Mouse (Mus musculus): ENCODE measurements around the gene Ndufa9.

Gene Ndufa9

GRCm38 (mm10) chr6:126848712-126849704 lies at the start of gene Ndufa9:
Ndufa9 (minus strand) TSS chr6:126849136.
- DNase-seq, result peak; percentile 92 to 98

DNA sequence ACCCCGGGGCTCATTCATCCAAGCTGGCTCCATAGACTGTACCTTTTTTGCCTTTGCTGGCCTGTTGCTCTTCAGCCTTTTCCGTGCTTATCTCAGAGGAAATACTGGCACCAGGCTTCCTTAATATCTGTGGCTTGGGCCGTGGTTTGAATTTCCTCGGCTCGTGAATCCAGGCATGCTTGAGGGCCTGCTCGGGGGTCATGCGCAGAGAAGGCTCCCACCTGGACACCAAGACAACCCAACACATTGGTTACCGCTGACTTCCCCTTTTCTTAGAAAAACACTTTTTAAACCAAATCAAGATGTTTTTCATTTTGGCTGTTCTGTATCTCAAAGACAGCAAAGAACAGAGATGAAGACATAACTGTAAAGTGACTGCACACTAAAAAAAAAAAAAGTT lies 28.2 kb upstream of the Ndufa9 start:
- no peak for DNase-seq

- DNase-seq, result no peak
Measured at GRCm38 (mm10) chr6:126852881-126853280, 3.9 kb upstream of the Ndufa9 start, which contains the start of gene Akap3. Akap3 (plus strand) TSS chr6:126853098.

- DNase-seq, result no peak
Measured at GRCm38 (mm10) chr6:126836628-126837027, 12.3 kb downstream of the Ndufa9 start.

GRCm38 (mm10) chr6:126823087-126823486 lies 25.8 kb downstream of the Ndufa9 start:
- no peak for DNase-seq

- no peak for DNase-seq
Measured at GRCm38 (mm10) chr6:126816338-126816737, 32.6 kb downstream of the Ndufa9 start.

- no peak for DNase-seq
Measured at GRCm38 (mm10) chr6:126815206-126815750, 33.7 kb downstream of the Ndufa9 start.

DNA sequence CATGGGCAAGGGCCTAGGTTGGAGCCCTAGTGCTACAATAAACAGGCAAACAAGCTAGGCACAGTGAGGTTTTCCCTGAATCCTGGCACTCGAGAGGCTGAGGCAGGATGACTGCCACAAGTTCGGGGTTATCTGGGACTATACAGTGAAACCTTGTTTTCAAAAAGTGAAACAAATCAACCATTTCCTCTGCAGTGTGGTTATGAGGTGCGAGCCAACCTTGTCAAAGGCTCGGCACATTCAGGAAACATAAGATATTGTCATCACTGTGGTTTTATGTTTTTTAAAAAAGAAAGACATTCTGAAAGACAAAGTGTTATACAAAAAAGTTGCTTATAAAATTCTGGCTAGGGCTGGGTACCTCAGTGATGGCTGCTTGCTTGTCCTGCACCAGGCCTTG lies 37.5 kb downstream of the Ndufa9 start:
- DNase-seq, result no peak

GRCm38 (mm10) chr6:126808561-126808960 lies 40.4 kb downstream of the Ndufa9 start:
- DNase-seq, result no peak

DNA sequence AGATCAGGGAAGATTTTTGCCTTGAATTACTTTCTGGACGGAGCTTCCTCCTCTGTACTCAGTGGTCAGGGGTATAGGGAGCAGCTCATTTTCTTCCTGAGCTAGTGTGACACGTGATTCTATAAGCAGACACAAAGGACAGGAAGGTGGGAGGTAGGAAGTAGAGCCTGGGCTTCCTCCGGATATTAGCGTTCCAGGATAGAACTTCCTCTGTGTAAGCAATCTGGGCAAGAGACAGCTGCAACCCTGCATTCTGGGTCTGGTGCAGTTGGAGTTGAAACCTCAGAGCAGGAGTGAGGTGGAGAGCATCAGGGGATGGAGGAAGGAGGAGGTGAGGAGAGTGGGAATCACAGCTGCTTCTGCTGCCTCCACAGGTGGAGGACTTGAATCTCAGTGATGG lies 40.8 kb downstream of the Ndufa9 start:
- no peak for DNase-seq

GRCm38 (mm10) chr6:126806783-126807182 lies 42.2 kb downstream of the Ndufa9 start:
- DNase-seq, result no peak

GRCm38 (mm10) chr6:126802946-126803345 lies 46.0 kb downstream of the Ndufa9 start:
- DNase-seq, result no peak

DNA sequence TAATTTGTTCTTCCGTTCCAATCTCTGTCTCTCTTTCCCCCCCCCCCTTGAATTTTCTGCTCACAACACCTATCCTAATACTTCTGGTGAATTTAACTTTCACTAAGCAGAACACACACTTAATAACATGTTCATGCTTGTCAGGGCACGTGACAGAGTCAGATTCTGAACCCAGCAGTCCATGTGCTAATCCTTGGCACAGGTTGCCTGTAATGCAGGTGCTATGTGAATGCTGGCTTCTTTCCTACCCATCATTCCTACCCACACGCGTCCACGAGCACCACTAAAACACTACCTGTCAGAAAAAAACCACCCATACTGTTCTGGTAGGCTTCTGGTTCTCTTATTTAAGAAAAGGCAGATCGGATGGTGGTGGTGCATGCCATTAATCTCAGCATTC lies 54.2 kb downstream of the Ndufa9 start:
- DNase-seq, result no peak

DNA sequence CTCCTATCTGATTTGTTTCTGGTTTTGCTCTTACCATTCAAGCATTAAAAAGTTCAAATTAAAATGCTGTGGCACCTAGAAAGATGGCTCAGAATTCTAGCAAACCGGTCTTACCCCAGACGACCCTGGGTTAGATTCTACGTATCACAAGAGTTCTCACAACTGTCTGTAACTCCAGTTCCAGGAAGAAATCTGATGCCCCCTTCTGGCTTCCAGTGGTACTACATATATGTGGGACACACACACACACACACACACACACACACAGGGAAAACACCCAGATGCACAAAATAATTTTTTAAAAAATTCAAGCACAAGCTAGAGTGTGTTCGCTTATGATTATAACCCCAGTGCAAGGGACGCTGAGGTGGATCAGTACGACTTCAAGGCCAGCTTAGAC lies 55.2 kb downstream of the Ndufa9 start:
- no peak for DNase-seq

DNA sequence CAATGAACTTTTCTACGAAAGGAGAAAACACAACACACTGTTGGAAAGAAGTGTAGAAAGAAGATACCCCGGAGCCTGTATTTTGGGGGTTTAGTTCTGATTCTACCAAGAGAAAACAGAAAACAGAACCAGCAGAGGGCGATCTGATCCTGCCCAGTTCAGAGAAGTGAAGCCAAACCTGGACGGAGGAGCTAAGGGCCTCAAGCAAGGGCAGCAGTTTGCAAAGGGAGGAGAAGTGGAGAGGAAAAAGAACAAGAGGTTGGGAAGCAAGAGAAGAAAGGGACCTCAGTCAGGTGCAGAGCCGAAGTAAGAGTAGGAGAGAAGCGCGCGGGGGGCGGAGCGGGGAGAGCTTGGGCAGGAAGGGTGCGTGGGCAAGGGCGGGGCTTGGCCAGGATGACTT lies 57.0 kb downstream of the Ndufa9 start:
- DNase-seq, result peak in 1 of 2 experiments; percentile 12

GRCm38 (mm10) chr6:126791488-126791887 lies 57.4 kb downstream of the Ndufa9 start:
- no peak for DNase-seq

DNA sequence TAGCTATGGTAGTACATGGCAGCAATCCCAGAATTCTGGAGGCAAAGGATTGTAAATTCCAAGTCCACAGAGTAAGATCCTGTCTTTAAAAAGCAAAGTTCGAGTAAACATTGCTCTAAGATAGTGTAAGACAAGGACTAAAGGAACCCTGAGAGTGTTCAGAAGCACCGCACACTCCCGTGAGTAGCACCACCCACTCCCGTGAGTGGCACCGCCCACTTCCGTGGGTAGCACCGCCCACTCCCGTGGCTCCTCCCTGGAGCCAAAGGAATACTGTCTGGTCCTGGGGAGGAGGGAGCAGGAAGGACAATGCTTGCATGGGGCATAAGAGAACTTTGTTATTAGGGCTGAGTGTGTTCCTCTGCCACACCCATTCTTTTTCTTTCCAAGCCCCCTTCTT lies 60.1 kb downstream of the Ndufa9 start:
- DNase-seq, result no peak

DNA sequence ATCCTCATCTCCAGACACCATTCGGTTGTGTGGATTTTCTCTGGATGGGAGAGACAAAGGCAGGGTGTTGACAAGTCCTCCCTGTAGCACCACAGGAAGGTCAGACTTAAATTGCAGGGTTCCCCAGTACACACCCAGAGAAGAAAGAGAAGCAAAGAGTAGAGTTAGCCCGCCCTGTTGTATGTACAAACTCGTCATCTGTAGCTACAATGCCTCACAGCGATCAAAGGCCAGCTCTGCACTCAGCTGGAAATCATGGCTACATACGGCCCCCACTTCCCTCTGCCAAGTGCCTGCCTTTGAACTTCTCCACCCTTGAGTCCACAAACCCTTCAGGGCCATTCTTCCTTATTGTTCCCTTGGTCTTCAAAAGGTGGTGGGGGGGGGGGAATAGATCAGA lies 64.7 kb downstream of the Ndufa9 start:
- no peak for DNase-seq

DNA sequence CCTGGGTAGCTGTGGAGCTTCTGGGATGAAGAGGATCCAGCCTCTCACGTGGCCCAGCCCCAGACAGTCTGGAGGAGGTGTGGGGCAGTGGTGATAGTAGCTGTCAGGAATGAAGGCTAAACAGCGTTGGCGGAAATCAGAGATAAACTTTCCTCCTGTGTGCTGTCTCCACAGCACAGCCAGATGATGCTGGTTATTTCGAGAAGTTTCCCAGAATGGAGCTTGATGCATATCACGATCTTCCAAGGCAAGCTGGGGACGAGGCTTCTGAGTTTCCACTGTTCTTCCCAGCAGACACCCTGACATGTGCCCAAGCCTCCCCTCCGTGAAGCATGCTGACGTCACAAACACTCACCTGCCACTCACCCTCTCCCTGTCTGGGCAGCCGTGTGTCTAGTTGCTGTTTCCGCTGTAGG lies 65.3 kb downstream of the Ndufa9 start:
- DNase-seq, result no peak

- no peak for DNase-seq
Measured at GRCm38 (mm10) chr6:126783056-126783455, 65.9 kb downstream of the Ndufa9 start.

GRCm38 (mm10) chr6:126777889-126778288 lies 71.0 kb downstream of the Ndufa9 start:
- DNase-seq, result no peak

DNA sequence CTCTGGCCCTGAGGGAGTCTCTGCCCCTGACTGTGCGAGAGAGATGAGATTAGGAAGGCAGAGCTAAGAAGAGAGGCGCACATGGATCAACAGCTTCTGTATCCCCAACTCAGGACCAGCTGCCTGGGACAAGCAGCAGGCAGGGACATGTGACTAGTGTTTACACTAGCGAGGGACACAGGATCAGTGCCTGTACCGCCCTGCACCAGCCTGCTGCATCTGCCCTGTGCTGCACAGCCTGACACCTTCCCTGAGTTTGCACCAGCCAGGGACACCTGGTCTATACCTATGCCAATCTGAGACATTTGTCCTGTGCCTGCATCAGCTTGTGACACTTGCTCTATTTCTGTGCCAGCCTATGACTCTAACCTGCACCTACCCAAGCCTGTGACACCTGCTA lies 75.1 kb downstream of the Ndufa9 start:
- DNase-seq, result peak in 1 of 2 experiments; percentile 5

- peak; percentile 27 to 28 for DNase-seq
Measured at GRCm38 (mm10) chr6:126772326-126772725, 76.6 kb downstream of the Ndufa9 start.

Measured in cerebellum, adult 18-20 months (tissue).